Mouse (Mus musculus): ENCODE data around the gene Krtap27-1. TPM values are rescaled to one million over a fixed set of nuclear protein-coding genes. Genes with fewer than 3 reads are reported as not detected.

Krtap27-1 gene
- not detected in 2 replicates for polyA plus RNA-seq (2015; fragmentation: Nextera tagmentation; extraction: Ambion mirVana)

DNA sequence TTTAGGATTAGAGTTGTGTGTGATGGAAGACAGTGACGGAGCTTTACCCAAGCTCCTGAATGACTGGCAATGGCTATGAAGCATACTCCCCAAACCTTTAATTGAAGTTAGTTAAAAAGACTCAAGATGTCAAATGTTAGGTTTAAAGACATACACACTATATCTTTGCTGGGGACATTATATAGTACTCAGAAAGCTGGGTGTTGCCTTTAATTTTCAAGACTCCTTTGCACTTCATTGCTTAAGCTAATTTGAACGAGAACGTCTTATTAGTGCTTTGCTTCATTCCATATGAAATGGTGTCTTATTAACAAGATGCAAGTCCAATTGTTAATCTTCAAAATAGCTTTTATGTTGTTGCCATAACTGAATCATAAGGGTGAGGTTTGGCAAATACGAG lies at the start of gene Krtap27-1:
Gene Krtap27-1, minus strand, starts transcription at position 101 of the 400 bp plus-strand sequence.
- ATAC-seq (ENCODE audit: low FRiP score, low TSS enrichment), result no peak
- no peaks in the 10 kb centered on the region for H3K27me3 ChIP-seq (ENCODE audit: insufficient read depth, low read length)
- no peaks in the 10 kb centered on the region for H3K4me1 ChIP-seq (ENCODE audit: insufficient read depth, low read length)
- H3K9me3 ChIP-seq (ENCODE audit: low read length), result no peaks in the 10 kb centered on the region
- no peak within 1 kb of the TSS for H3K27ac ChIP-seq (ENCODE audit: low read length)
- 94% methylated on average over 4 of the region's 4 CpGs for WGBS
- H3K9ac ChIP-seq (replicated peaks; ENCODE audit: low read length), result no peak within 1 kb of the TSS
- H3K4me3 ChIP-seq (ENCODE audit: low read length), result no peak within 1 kb of the TSS
- H3K36me3 ChIP-seq (ENCODE audit: insufficient read depth, low read length), result no peaks in the 10 kb centered on the region
- H3K4me2 ChIP-seq (replicated peaks; ENCODE audit: low read depth, low read length), result no peak within 1 kb of the TSS

DNA sequence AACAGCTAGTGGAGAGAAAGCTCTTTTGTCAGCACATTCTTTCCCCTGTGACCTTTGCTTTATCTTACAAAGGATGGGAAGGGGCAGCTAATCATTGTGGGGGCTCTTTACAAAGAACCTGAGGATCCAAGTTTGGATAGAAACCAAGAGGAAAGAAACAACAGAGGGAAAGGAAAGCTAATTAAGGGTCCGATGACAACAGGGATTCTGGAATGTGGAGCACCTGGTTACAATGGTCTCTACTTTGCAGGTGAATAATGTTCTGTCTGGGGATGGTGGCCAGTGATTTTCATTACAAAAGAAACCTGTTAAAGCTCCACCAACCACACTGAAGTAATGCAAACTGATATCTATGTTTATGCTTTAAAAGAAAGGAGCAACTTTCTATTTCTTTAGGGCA lies 48.6 kb upstream of the Krtap27-1 start:
- Histone ChIP-seq H3K4me2 (replicated peaks; ENCODE audit: low read depth, low read length) (no peak overlapping the region), H3K27ac (ENCODE audit: low read length) (no peak overlapping the region), H3K4me3 (ENCODE audit: low read length) (no peak overlapping the region), H3K9ac (replicated peaks; ENCODE audit: low read length) (no peak overlapping the region), H3K9me3 (ENCODE audit: low read length) (no peaks in the 10 kb centered on the region; the same call in 1 of the 2 replicates), H3K4me1 (ENCODE audit: insufficient read depth, low read length) (no peaks in the 10 kb centered on the region), H3K27me3 (ENCODE audit: insufficient read depth, low read length) (no peaks in the 10 kb centered on the region), H3K36me3 (ENCODE audit: insufficient read depth, low read length) (no peaks in the 10 kb centered on the region)
- no peak for ATAC-seq (ENCODE audit: low FRiP score, low TSS enrichment)
- 43% methylated on average over 1 of the region's 1 CpGs for WGBS

DNA sequence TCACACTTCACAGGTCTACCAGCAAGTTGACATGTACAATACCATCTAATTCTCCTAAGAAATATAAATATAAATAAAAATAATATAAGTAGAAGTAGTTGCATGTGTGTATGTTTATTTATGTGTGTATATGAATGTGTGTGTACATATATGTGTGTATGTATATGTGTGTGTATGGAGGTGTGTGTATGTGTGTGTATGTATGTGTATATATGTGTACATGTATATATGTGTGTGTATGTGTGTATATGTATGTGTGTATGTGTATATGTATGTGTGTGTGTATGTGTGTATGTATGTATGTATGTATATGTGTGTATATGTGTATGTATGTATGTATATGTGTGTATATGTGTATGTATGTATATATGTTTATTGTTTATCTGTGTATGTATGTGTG lies 45.1 kb upstream of the Krtap27-1 start:
- no peak for ATAC-seq (ENCODE audit: low FRiP score, low TSS enrichment)

DNA sequence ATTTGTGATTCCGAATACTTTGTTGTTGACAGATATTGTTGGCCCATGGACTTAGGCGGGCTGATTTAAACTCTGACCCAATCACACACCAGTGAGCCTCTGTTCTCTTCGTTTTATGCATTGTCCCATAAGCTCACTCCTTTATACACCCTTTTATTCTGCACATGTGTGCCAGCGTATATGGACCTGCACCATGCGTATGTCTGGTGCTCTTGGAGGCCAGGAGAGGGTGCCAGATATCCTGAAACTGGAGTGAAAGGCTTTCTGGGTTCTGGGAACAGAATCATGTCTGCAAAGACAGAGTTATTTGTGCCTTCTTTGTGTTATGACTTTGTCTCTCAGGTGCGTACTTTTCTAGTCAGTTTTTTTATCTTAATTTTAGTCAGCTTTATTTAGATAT lies 39.8 kb upstream of the Krtap27-1 start:
- 81% methylated on average over 6 of the region's 6 CpGs for WGBS
- no peak overlapping the region for H3K4me2 ChIP-seq (replicated peaks; ENCODE audit: low read depth, low read length)
- H3K36me3 ChIP-seq (ENCODE audit: insufficient read depth, low read length), result no peaks in the 10 kb centered on the region
- no peak overlapping the region for H3K4me3 ChIP-seq (ENCODE audit: low read length)
- no peak for ATAC-seq (ENCODE audit: low FRiP score, low TSS enrichment)
- H3K27ac ChIP-seq (ENCODE audit: low read length), result no peak overlapping the region
- H3K9me3 ChIP-seq (ENCODE audit: low read length), result no peaks in the 10 kb centered on the region
- no peaks in the 10 kb centered on the region for H3K4me1 ChIP-seq (ENCODE audit: insufficient read depth, low read length)
- no peaks in the 10 kb centered on the region for H3K27me3 ChIP-seq (ENCODE audit: insufficient read depth, low read length)
- no peak overlapping the region for H3K9ac ChIP-seq (replicated peaks; ENCODE audit: low read length)

More for the DNA sequence above, 45.1 kb upstream of the Krtap27-1 start:
- H3K36me3 ChIP-seq (ENCODE audit: insufficient read depth, low read length), result no peaks in the 10 kb centered on the region
- H3K27ac ChIP-seq (ENCODE audit: low read length), result no peak overlapping the region
- H3K4me1 ChIP-seq (ENCODE audit: insufficient read depth, low read length), result no peaks in the 10 kb centered on the region
- H3K4me3 ChIP-seq (ENCODE audit: low read length), result no peak overlapping the region
- no peak overlapping the region for H3K4me2 ChIP-seq (replicated peaks; ENCODE audit: low read depth, low read length)
- H3K27me3 ChIP-seq (ENCODE audit: insufficient read depth, low read length), result no peaks in the 10 kb centered on the region
- no peak overlapping the region for H3K9ac ChIP-seq (replicated peaks; ENCODE audit: low read length)
- H3K9me3 ChIP-seq (ENCODE audit: low read length), result no peaks in the 10 kb centered on the region; the same call in 1 of the 2 replicates

DNA sequence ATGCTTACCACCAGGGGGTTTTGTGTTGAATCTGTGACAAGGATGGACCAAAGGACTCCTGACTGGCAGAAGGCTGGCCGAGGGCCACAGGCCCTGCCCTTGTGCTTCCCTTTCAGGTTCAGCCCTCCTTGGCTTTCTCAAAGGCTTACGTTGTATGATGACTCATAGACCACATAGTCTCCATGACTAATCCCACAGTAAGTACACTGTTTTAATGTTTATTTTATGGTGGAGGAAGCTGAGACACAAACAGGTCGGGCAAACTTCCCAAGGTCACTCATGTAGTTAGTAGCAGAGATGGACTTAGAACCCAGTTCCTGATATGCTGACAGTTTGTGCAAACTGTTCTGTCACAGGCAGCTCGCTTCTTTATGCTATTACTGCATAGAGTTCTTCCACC lies 39.3 kb upstream of the Krtap27-1 start:
- H3K27ac ChIP-seq (ENCODE audit: low read length), result no peak overlapping the region
- H3K9ac ChIP-seq (replicated peaks; ENCODE audit: low read length), result no peak overlapping the region
- no peaks in the 10 kb centered on the region for H3K4me1 ChIP-seq (ENCODE audit: insufficient read depth, low read length)
- no peaks in the 10 kb centered on the region for H3K27me3 ChIP-seq (ENCODE audit: insufficient read depth, low read length)
- no peaks in the 10 kb centered on the region for H3K36me3 ChIP-seq (ENCODE audit: insufficient read depth, low read length)
- ATAC-seq (ENCODE audit: low FRiP score, low TSS enrichment), result no peak
- H3K9me3 ChIP-seq (ENCODE audit: low read length), result no peaks in the 10 kb centered on the region
- no peak overlapping the region for H3K4me3 ChIP-seq (ENCODE audit: low read length)
- no peak overlapping the region for H3K4me2 ChIP-seq (replicated peaks; ENCODE audit: low read depth, low read length)
- WGBS, result 66% methylated on average over 4 of the region's 4 CpGs

DNA sequence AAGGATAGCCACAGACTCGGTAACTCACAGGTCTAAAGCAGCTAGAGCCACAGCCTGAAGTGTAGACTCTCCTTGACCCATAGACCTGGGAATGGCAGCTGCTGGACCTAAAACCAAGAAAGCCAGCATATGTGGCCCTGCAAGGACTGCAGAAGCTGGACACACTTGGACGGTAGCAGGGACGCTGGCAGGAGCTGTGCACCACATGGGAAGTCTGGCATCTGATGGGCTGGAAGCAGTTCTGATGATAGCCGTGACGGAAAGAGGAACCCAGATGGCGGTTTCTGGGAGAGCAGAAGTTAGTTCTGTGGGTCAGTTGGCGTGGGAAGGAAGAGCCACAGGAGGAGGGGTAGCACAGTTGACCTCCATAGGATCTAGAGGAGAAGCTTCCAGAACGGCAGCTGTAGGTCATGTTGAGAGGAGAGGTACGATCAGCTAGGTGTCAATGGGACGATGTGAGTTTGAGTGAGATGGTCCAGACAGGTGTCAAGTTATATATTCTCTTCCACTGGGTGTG lies 36.1 kb upstream of the Krtap27-1 start, which contains the start of gene 2310061N02Rik:
Gene 2310061N02Rik, minus strand, starts transcription at position 467 of the 517 bp plus-strand sequence.
- no peaks in the 10 kb centered on the region for H3K27me3 ChIP-seq (ENCODE audit: insufficient read depth, low read length)
- no peak within 1 kb of the TSS for H3K4me3 ChIP-seq (ENCODE audit: low read length)
- H3K27ac ChIP-seq (ENCODE audit: low read length), result no peak within 1 kb of the TSS
- 89% methylated on average over 10 of the region's 10 CpGs for WGBS
- no peaks in the 10 kb centered on the region for H3K4me1 ChIP-seq (ENCODE audit: insufficient read depth, low read length)
- ATAC-seq (ENCODE audit: low FRiP score, low TSS enrichment), result no peak
- H3K4me2 ChIP-seq (replicated peaks; ENCODE audit: low read depth, low read length), result no peak within 1 kb of the TSS
- no peak within 1 kb of the TSS for H3K9ac ChIP-seq (replicated peaks; ENCODE audit: low read length)
- H3K9me3 ChIP-seq (ENCODE audit: low read length), result no peaks in the 10 kb centered on the region
- no peaks in the 10 kb centered on the region for H3K36me3 ChIP-seq (ENCODE audit: insufficient read depth, low read length)

DNA sequence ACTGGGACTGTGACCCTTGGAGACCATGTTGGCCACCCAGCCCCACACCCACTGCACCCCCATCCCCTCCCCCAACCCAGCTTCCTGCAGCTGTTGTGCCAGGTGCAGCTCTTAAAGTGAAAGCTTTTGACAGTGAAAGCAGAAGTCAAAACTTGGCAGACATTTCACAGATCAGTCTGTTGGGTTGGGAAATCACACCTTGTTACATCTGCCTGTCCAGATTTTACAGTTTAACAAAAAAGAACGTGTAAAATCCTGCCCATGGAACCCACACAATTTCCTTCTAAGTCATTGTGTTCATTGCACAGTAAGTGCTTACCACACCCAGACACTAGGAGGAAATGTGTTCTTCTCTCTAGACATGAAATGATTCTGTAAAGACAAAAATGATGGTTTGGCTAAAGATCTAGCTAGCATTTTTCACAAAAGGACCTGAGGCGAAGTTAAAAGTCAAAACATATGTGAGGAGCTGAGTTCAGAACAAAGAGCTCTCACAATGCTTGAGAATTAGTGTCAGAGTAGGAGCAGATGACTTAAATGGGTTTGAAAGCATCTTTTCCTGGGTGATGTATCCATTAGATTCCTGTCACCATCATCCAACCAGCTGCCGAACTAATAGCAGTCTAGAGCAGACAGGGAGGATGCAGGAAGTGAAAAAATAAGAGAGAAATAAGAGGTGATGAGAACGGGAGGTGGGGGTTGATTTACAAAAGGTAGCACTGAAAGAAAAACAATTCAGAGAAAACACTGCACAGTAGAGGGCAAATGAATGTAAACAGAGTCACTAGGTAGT lies 29.8 kb upstream of the Krtap27-1 start:
- no peaks in the 10 kb centered on the region for H3K36me3 ChIP-seq (ENCODE audit: insufficient read depth, low read length)
- WGBS, result 41% methylated on average over 4 of the region's 4 CpGs
- ATAC-seq (ENCODE audit: low FRiP score, low TSS enrichment), result no peak

DNA sequence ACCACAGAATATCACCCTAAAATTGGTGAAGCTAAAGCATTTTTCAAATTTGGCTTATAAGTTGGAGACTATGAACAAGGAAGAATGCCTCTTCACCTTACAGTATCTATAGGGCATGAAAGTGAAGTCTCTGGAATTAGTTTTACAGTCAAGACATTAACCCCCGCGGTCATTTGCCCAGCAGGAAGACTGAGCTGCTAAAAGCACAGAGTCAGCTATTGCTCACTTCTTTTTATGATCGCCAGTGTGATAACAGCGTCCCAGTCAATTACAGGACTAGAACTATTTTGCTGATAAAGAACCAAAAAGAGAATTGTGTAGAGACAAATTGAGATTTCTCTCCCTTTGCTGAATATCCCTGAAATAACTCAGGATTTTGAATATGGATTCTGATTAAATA lies 24.8 kb upstream of the Krtap27-1 start:
- Histone ChIP-seq H3K4me2 (replicated peaks; ENCODE audit: low read depth, low read length) (no peak overlapping the region), H3K27ac (ENCODE audit: low read length) (no peak overlapping the region), H3K36me3 (ENCODE audit: insufficient read depth, low read length) (no peaks in the 10 kb centered on the region), H3K4me3 (ENCODE audit: low read length) (no peak overlapping the region), H3K9me3 (ENCODE audit: low read length) (no peaks in the 10 kb centered on the region), H3K9ac (replicated peaks; ENCODE audit: low read length) (no peak overlapping the region), H3K27me3 (ENCODE audit: insufficient read depth, low read length) (no peaks in the 10 kb centered on the region), H3K4me1 (ENCODE audit: insufficient read depth, low read length) (no peaks in the 10 kb centered on the region)
- no peak for ATAC-seq (ENCODE audit: low FRiP score, low TSS enrichment)
- WGBS, result 59% methylated on average over 4 of the region's 4 CpGs

More for the DNA sequence above, 29.8 kb upstream of the Krtap27-1 start:
- H3K9me3 ChIP-seq (ENCODE audit: low read length), result no peaks in the 10 kb centered on the region
- H3K4me3 ChIP-seq (ENCODE audit: low read length), result no peak overlapping the region
- no peak overlapping the region for H3K4me2 ChIP-seq (replicated peaks; ENCODE audit: low read depth, low read length)
- no peaks in the 10 kb centered on the region for H3K4me1 ChIP-seq (ENCODE audit: insufficient read depth, low read length)
- no peak overlapping the region for H3K9ac ChIP-seq (replicated peaks; ENCODE audit: low read length)
- H3K27me3 ChIP-seq (ENCODE audit: insufficient read depth, low read length), result no peaks in the 10 kb centered on the region
- no peak overlapping the region for H3K27ac ChIP-seq (ENCODE audit: low read length)

DNA sequence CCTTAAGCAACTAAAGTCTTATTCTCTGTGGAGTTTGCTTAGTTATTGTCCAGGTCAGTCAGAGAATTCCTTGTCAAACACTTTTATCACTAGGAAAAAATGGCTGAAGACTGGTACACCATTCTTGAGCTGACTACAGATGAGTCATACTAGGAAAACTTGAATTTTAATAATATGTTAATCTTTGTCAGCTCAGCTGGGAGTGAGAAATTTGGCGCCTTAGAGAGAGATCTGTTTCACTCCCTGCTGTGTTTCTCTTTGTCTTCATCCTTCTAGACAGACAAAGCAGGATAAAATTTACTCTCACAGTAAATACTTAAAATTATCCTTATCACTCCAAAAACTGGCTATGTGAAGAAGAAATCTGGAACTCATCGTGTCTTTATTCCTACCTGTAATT lies 9.8 kb upstream of the Krtap27-1 start:
- Histone ChIP-seq H3K36me3 (ENCODE audit: insufficient read depth, low read length) (no peaks in the 10 kb centered on the region), H3K4me3 (ENCODE audit: low read length) (no peak overlapping the region), H3K27ac (ENCODE audit: low read length) (no peak overlapping the region), H3K4me1 (ENCODE audit: insufficient read depth, low read length) (no peaks in the 10 kb centered on the region), H3K9me3 (ENCODE audit: low read length) (no peaks in the 10 kb centered on the region), H3K9ac (replicated peaks; ENCODE audit: low read length) (no peak overlapping the region), H3K27me3 (ENCODE audit: insufficient read depth, low read length) (no peaks in the 10 kb centered on the region), H3K4me2 (replicated peaks; ENCODE audit: low read depth, low read length) (no peak overlapping the region)
- 73% methylated on average over 2 of the region's 2 CpGs for WGBS
- ATAC-seq (ENCODE audit: low FRiP score, low TSS enrichment), result no peak

DNA sequence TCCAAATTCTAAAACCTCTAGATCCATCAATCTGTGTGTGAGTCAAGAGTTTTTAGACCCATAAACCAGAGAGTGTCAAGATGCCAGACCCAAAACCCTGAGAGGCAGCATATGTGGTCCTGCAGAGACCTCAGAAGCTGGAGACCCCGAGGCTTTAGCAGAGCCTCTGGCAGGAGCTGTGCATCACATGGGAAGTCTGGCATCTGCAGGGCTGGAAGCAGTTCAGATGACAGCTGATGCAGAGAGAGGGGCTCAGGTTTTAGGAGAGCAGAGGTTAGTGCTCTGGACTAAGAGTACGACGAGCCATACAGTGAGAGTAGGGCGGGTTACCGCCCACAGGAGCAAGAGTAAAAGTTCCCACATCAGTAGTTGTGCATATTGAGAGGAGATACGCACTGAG lies 7.6 kb upstream of the Krtap27-1 start:
- WGBS, result 69% methylated on average over 6 of the region's 6 CpGs
- Histone ChIP-seq H3K9ac (replicated peaks; ENCODE audit: low read length) (no peak overlapping the region), H3K4me1 (ENCODE audit: insufficient read depth, low read length) (no peaks in the 10 kb centered on the region), H3K27me3 (ENCODE audit: insufficient read depth, low read length) (no peaks in the 10 kb centered on the region), H3K9me3 (ENCODE audit: low read length) (no peaks in the 10 kb centered on the region), H3K27ac (ENCODE audit: low read length) (no peak overlapping the region), H3K4me2 (replicated peaks; ENCODE audit: low read depth, low read length) (no peak overlapping the region), H3K4me3 (ENCODE audit: low read length) (no peak overlapping the region), H3K36me3 (ENCODE audit: insufficient read depth, low read length) (no peaks in the 10 kb centered on the region)
- ATAC-seq (ENCODE audit: low FRiP score, low TSS enrichment), result no peak

All from kidney, embryonic 16.5 days (tissue).